Mouse (Mus musculus) 3T3-L1 (cell line): ENCODE measurements around the gene Gpr1.
"Not testable (repeated sequence)": the region's sequence is repeated elsewhere in the genome, so short reads cannot be mapped to it uniquely, and the experiment has no call there.

Source experiments
- DNase-seq: peaks from one replicate; pipeline ENCODE4 v3.0.0-alpha.2; 2015; ENCODE audit warnings: low read depth, low spot score

The Gpr1 gene

DNA sequence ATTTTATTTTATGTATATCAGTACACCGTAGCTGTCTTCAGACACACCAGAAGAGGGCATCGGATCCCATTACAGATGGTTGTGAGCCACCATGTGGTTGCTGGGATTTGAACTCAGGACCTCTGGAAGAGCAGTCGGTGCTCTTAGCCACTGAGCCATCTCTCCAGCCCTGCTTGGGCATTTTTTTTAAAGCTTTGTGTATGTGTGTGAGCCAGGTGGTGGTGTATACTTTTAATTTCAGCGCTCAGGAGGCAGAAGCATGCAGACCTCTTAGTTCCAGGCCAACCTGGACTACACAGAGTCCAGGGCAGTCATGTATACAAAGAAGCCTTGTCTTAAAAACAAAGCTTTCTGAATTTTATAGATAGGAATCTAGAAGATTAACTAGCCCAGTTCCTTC, 33.8 kb downstream of the Gpr1 start:
- DNase-seq, result not testable (repeated sequence)

DNA sequence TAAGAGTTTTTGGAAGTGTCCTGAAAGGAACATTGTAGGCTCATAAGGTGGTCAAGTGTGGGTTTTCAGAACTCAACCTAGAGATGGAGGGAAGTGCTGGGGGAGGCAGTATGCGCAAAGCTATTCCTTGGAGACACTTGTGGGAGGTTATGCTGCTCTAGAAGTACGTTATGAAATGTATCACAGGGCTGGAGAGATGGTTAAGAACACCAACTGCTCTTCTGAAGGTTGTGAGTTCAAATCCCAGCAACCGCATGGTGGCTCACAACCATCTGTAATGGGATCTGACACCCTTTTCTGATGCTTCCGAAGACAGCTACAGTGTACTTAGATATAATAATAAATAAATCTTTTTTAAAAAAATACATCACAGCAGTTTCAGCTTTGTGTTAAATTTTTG, 34.2 kb downstream of the Gpr1 start:
- DNase-seq, result no peak

DNA sequence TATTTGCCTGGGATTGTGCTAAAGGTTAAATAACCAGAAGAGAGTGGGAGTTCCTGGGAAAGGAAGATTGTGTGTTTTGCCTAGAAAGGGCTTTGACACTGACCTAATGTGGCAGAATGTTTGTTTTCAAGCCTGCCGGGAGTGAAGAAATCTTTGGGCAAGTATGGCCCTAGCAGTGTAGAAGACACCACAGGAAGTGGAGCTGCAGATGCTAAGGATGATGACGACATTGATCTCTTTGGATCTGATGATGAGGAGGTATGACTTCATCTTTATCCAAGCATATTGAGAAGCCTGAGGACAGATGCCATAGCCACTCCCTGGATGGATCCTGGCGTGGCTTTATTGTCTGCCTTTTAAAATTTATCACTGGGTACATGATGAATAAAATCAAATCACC, 36.0 kb downstream of the Gpr1 start:
- peak; percentile 21 for DNase-seq

DNA sequence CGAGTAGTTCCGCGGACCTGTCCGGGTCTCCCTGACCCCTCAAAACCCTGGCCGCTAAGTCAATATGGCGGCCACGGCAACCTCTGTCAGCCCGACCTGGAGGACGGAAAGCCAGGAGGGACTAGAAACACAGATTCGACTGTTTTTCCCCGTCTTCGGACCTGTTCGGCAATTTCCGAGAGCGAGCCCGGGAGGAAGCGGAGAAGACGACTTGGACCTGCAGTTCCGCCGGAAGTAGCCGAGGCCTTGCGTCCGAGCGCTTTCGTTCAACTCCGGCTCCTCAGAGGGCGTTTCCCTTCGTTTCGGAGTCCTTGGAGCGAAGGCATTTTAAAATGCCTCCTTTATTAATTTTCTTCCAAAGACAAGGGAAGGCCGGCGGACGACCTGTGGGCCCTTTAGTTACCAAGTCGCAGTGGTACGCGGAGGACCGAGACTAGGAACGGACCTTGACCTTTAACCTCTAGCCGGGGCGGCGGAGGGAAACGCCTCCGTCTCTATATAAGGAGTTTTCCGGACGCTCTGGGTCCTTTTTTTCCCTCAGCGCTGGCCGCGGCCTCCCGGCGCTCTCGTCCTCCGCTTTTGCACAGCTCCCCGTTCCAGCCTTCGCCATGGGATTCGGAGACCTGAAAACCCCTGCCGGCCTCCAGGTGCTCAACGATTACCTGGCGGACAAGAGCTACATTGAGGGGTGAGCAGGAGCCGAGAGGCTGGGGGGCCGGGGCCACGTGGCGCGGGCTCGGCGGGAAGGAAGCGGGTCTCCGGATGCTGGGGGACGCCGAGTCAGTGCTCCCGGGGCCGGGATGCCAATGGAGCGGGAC, 37.5 kb downstream of the Gpr1 start, which contains the start of the genes Eef1b2 and Ndufs1:
TSS of gene Eef1b2 (plus strand) at position 222 of the 818 bp plus-strand sequence.
TSS of gene Ndufs1 (minus strand) at position 230 of the 818 bp plus-strand sequence.
- peak; percentile 96 for DNase-seq

DNA sequence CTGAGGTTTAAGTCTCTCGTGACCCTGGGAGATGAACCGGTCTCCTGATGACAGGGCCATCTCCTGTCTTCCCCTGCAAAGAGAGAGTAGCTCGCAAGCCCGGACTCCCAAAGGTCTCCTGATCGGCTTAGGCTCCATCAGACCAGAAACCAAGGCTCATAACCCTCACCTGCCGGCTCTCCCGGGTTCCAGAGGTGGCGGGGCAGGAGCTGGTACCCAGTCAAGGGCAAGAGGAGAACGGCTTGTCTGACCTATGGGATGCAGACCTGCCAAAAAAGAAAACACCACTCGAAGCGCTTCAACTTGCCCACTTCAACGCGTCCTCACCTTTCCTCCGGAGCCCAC, 38.1 kb downstream of the Gpr1 start:
- DNase-seq, result no peak

DNA sequence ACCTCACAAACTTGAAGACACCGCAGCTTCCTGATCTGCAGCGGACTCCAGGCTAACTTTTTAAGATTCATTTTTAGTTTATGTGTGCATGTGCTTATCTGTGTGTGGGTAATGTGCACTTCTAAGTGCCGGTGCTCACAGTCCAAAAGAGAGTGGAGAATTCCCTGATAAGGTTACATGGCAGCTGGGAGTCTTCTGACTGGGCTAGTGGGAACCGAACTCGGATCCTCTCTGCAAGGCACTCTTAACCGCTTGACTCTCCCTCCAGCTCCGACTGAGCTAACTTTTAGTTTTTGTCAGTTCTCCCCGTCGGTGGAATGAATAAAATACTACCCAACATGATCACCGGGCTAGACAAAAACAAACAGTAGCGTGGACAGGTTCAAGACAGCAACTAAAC, 38.5 kb downstream of the Gpr1 start:
- no peak for DNase-seq

DNA sequence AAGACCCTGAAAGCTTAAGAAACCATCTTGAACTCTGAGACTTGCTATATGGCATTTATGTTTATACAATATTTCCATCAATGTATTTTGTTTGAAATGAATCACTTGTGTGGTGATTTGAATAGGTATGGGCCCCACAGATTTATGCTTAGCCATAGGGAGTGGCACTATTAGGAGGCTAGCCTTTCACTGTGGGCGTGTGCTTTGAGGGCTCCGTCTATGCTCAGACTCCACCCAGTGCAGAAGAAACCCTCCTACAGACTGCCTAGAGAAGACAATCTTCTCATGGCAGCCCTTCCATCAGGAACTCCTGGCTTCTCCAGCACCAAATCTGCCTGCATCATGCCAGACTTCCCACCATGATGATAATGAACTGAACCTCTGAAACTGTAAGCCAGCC, 45.7 kb downstream of the Gpr1 start:
- DNase-seq, result no peak

DNA sequence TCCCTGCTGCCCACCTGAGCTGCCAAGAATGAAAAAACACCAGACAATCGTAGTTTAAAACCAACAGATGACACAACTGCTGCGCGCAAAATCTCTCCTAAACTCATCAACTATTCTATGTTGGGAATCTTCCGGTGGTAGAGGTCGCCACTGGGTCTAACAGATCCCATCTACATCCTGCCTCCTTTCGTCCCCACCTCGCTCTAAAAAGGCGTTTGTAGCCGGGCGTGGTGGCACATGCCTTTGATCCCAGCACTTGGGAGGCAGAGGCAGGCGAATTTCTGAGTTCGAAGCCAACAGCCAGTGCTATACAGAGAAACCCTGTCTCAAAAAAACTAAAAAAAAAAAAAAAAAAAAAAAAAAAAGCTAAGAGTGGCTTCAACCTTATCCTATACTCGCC, 74.1 kb downstream of the Gpr1 start:
- DNase-seq, result no peak

DNA sequence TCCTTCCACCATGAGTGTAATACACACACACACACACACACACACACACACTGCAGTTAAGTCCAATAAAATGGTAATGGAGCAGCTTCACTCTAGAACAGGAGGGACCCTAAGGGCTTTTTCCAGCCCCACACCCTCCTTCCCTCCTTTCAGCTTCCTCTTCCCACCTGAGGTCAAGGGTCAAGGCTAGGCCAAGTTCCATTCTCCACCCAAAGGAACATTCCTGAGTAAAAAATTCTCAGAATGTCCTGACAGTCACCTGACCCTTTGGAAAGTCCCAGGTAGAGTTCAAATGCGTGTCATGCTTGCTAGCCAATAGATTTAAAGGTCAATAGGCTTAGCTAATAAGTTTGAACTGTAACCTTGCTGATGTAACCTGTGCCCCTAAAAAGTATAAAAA, 75.8 kb downstream of the Gpr1 start:
- DNase-seq, result not testable (repeated sequence)

DNA sequence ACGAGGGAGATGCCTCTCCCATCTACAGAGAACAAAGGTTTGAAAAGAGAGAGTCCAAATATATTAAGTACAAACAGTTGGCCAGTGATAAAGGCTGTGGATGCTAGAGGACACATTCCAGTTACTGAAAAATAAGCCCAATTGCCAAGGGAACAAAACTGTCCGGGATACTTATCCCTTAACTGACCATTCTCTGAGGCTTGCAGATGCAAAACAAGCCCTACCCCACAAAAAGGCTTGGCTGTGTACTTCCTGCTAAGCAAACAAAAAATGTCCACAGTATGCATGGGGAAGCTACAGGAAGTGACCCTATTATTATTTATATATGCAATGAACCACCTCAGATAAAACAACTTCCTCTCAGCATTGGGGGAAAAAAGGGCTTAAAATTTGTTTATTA, 76.4 kb downstream of the Gpr1 start:
- no peak for DNase-seq

DNA sequence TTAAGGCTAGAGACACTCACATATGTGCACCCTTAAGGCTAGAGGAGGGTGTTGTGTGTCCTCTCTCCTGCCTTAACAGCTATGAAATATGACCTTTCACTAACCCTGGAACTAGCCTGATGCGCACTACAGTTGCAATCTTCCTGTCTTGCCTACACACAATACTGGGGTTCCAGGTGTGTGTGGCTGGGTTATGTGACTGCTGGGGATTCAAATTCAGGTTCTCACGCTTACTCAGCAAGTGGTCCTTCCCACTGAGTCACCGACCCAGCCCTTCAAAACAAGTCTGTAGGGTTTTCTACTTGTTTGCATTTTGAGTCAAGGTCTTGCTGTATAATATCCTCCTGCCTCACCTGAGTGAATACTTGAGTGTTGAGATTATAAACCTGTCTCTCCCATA, 79.8 kb downstream of the Gpr1 start:
- no peak for DNase-seq
